Mouse (Mus musculus): ENCODE measurements around the gene Akirin2.
A peak's percentile ranks its signal among the peaks of the same experiment; 100 is the strongest.

- peak; percentile 43 for TF ChIP-seq CTCF (IDR thresholded peaks at IDR 0.05)
- no peak for TF ChIP-seq EP300 (IDR thresholded peaks at IDR 0.05)
These were observed 26.3 kb downstream of the Akirin2 start for GRCm38 (mm10) chr4:34577028-34577427.
